Mouse (Mus musculus) cerebellum, postnatal 36 days (tissue): ENCODE measurements around the gene Tmc3.

Experiments
- DNase-seq, 2 experiments: peaks; one replicate each; pipeline ENCODE4 v3.0.0; 2021 to 2022; ENCODE audit warnings: mixed read lengths in 2 of 2

Tmc3 gene

DNA sequence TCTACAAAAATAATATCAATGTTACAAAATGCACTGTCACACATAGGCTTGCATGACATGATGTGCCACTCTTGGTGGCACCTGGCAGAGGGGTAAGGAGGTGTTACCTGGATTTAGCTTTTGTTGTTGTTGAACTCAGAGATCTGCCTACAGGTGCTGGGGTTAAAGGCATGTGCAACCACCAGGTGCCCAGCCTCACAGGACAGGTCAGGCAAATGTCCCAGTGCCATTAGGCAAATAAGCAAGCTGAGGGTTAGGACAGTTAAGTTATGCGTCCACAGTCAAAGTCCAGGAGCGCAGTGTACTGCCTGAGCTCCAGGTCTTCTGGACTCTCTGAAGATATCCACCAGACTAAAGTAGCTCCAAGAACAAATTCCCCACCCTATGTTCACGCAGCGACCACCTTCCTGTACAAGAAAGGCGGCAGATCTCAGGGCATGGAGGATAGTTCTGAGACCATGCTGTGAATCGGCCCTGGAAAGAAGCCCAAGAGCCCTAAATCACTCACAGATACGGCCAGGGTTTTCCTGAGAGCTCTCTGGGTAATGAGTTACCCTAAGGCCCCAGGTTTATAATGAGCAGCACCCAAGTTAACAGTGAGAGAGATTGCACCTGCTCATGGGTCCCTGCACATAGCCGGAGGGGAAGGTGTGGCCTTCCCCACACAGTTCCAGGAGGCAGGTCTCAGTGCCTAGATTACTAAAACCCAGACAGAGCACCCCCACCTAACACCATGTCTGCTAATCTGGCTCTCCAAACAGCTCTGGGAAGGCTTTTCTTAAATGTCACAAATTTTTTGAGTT, 53.3 kb downstream of the Tmc3 start:
- DNase-seq = peak in 1 of 2 experiments; percentile 24

- DNase-seq = peak in 1 of 2 experiments; percentile 23
Observed at GRCm38 (mm10) chr7:83639084-83639483, 54.4 kb downstream of the Tmc3 start.

- DNase-seq = peak in 1 of 2 experiments; percentile 34
Observed at GRCm38 (mm10) chr7:83640581-83640980, 55.9 kb downstream of the Tmc3 start.

GRCm38 (mm10) chr7:83641163-83641562, 56.4 kb downstream of the Tmc3 start:
- DNase-seq = peak in 1 of 2 experiments; percentile 9

DNA sequence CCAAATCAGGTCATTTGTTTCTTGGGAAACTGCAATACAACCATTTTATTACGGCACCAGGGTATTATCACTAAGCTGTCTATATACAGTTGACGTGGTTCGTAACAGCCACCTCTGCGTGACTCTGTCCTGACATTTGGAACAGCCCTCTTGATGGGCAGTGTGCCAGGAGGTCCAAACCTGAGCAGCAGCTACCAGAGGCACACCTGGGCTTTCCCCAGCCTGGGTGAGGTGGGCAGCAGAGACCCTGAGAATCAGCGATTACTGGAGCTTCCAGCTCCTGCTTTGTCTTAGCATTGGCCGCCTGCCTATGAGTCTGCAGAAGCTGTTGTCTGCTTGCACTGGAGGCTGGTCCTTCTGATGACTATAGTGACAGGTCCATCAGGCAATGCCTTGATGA, 58.9 kb downstream of the Tmc3 start:
- DNase-seq = peak in 1 of 2 experiments; percentile 37

DNA sequence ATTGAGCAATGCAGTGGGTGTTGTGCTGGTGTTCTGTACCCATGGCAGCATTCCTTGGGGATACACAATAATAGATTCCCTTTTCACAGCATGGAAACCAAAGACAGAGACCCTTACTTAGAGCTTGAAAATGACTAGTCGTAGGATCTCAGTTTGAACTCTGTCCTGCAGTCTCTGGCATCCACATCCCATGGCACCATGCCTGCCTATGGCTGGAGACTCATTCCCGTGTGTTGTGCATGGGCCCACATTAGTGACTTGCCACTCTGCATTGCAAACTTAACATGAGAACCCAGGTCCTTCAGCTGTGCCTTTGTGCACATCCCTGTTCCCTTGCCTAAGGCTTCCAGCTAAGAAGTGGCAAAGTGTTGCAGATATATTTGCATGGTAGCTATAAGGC, 60.0 kb downstream of the Tmc3 start:
- peak in 1 of 2 experiments; percentile 12 for DNase-seq

DNA sequence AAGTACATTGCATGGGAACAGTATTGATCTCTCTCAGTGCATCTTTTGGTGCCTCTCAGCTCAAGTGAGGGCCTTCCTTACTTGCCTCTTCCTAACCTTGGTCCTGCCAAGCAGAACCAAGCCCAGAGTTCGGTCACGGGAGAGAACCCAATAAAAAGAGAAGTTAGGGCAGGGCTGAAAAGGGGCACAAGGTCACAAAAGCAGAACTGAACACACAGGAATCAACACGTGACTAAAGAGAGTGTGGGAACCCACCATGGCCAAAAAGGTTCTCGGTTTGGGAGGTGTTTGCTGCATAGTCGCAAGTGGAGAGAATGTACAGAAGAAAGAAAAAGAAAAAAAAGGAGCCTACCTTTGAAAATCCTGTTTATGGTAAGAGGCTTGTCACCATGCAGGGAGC, 60.7 kb downstream of the Tmc3 start:
- no peak for DNase-seq

DNA sequence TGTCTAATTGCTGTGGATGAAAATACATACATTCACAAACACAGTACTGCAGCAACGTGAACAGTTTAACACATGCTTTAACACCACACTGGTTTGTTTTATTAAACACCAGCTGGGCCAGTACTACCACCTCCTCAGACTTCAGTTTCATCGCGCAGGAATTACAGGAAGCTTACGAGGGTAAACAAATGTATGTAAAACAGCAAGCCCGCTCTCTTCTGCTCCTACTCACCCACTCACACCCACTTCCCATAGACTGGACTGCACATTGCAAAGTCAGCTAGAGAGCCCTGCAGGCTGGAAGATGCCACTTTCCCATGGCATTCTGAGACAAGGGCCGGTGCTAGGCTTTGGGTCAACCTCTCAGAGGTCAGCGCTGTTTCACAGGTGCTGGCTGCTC, 64.1 kb downstream of the Tmc3 start:
- no peak for DNase-seq

DNA sequence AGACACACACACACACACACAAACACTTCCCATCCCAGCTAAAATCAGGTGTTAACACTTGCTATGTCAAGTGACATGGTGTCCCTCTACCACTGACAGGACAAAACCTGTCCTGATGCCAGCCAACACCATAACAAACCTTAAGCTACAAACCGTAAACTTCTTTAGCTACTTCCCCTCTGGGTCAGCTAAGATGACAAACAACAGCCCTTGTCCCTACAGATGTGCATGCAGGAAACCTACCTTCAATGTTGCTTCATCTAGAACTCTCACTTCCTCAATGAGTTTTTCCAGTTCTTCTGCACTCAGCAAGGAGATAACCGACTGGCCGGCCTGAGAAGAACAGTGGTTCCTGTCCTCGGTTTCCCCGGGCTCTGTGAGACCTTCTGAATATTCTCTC, 65.9 kb downstream of the Tmc3 start:
- DNase-seq = no peak

DNA sequence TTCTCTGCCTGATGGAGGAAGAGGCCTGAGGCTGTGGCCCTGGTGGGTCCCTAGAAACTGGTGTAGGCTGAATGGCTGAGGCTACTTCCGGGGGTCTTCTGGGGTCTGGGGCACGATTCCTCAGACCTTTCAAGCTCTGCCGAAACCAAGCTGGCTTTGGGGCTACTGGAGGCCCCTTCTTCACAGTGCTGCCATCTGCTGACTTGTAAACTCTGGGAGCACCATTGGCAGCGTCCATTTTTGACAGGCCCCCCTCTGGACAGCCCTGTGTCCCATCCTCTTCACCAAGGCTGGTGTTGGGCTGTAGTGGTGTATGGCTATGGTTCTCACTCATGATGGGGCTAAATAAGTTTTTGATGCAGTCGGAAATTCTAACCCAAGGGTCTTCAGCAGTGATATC, 67.8 kb downstream of the Tmc3 start:
- DNase-seq = no peak

DNA sequence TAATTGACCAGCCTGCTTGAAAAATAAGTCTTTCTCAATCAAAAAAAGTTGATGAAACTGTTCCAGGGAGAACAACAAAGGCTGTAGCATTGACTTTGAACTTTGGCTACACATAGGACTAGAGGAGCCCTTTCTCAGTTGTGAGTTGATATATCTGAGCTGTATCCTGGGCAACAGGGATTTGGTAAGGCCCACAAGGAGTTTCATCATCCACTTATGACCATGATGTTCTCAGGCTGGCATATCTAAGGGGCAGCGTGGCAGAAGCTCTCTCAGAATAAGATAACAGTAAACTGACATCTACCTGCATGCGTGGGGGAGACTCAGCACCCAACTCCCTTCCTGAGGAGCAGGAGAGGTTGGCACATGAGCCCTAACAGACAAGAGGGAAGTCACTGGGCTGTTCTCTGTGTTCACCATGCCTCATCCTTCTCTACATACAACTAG, 68.9 kb downstream of the Tmc3 start:
- DNase-seq = no peak

DNA sequence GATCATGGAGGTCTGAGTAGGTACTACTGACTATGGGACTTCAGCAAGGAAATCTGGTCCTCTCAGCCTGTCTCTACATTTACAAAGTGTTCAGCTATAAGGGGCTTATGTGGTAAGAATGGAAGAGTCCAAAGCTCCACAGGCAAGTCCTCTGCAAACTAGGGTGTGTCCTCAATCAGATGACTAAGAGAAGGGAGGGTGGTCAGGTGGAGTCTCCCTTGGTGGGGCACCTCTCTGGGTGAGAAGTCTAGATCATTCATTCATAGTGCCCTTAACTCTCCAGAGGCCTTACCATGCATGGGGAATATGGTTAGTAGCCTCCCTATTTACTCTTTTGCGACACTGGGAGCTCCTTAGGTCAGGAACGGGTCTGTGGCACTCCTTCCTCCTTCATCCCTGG, 69.5 kb downstream of the Tmc3 start:
- no peak for DNase-seq

DNA sequence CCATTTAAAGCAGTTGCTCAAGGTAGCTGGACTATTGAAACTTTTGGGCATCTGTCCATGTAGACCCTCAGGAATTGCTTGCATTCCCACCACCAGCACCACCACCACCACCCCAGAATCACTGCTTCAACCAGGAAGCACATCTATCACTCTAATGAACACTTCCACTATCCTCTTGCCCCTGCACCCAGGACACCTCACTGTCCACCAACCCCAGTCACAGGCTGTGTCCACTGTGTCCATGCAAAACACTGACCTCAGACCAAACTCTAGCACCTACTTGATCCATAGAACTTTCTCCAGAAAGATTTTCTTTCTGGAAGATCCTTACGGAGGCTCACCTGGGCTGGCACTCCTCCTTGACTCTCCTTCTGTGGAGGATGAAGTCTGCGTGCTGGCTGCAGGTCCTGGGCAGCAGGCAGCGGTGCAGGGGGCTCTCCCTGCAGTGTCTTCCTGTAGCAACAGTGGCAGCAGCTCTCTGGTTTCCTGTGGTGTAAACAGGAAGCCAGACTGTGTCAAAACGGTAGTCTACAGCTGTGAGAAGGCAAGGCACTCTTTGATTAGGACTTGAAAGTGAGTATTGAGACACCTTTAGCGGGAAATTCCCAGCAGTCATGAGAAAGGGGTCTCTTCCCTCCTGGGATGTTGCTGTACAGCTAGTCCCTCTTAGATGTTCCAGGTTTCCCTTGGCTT, 70.4 kb downstream of the Tmc3 start:
- no peak for DNase-seq

DNA sequence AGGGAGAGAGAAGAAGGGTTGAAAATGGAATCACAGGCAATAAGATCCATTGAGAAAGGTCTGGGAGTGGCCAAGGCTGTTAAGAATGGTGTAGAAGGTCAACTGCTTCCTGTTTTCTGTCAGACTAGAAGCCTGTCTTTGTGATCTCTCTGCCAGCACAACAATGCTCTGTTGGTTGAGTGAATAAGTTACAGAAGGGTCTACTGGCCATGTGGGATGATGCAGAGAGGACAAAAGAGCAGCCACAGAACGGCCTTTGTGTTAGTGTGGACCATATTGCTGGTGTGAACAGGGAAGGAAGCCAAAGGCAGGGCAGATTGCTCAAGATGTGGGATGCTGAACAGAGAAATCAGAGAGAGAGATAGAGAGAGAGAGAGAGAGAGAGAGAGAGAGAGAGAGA, 74.0 kb downstream of the Tmc3 start:
- no peak for DNase-seq

- DNase-seq = peak; percentile 70 to 73
Observed at GRCm38 (mm10) chr7:83659159-83660065, 74.7 kb downstream of the Tmc3 start.

GRCm38 (mm10) chr7:83660273-83660691, 75.6 kb downstream of the Tmc3 start:
- DNase-seq = no peak

DNA sequence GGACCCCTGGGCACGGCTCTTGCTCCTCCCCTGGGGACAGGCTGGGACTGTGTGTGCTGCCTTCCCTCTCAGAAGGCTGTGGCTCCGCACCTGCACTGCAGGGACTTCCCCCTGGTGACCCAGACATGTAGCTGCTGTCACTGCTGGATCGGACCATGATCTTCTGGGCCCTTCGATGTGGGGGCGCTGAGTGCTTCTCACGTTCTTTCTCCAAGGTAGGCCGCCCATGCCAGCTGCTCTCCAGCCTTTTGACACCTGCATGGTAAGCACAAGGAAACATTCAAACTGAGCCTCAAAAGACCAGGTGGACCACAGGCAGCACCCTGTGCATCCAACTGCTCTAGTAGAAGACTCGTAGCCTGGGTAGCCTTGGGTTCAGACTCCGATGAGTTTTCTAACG, 76.3 kb downstream of the Tmc3 start:
- DNase-seq = no peak

GRCm38 (mm10) chr7:83661763-83662162, 77.0 kb downstream of the Tmc3 start:
- no peak for DNase-seq

GRCm38 (mm10) chr7:83662711-83663375, 78.1 kb downstream of the Tmc3 start:
- DNase-seq = peak; percentile 44 to 54

- no peak for DNase-seq
Observed at GRCm38 (mm10) chr7:83666087-83666595, 81.4 kb downstream of the Tmc3 start.

DNA sequence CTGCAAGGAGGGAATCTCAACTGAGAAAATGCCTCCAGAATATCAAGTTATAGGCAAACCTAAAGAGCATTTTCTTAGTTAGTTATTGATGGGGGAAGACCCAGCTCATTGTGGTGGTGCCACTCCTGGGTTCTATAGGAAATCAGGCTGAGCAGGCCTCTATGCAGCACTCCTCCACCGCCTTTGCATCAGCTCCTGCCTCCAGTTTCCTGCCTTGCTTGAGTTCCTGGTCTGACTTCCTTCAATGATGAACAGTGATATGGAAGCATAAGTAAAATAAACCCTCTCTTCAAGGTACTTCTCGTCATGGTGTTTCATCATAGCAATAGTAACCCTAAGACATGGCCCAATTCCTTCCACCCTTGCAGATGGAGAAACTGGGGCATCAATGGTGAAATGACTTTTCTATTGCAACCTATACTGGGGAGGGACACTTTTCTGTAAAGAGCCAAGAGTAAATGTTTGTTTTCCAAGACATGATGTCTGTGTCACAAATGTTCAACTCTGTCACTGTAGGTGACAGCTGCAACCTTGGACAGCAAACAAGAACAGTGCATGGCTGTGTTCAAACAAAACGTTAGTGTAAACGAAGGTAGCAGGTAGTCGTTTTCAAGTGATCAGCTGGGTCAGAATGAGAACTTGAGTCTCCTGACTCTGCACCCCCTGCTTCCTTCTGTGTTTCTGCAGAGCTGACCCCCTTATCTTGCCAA, 83.4 kb downstream of the Tmc3 start:
- DNase-seq = no peak

DNA sequence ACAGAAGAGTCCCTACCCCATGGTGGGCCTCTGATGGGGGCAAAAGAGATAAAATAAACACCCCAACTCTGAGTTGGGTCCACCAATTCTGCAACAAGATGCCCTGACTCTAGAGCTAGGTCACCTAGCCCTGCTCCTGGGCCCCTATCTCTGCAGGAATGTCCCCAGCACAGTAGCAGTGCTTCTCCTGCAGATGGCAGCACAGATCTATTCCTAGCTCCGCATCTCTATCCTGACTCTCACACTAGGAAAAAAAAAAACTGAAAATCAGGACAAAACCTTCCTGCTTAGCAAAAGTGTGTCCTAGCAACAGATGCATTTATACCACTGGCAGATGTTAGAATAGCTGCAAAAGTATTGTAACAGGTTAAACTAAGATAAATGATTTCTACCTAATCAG, 84.0 kb downstream of the Tmc3 start:
- peak; percentile 61 to 63 for DNase-seq
